Mouse (Mus musculus): ENCODE results near the gene Hspa5.

- no peak for TF ChIP-seq CTCF (IDR thresholded peaks at IDR 0.05; ENCODE audit: low read depth)
- TF ChIP-seq EP300 (IDR thresholded peaks at IDR 0.05; ENCODE audit: low read depth), result no peak
Measured at GRCm38 (mm10) chr2:34742675-34743074, 29.1 kb upstream of the Hspa5 start.
